Comparison of ENCODE assay signal across 14 mouse cellular contexts in genomic region chr6:122439249-122439648, GRCm38 (mm10). TPM values are rescaled to one million over a fixed set of nuclear protein-coding genes. Genes with fewer than 3 reads are reported as not detected.
"Had no signal": no experiment of that assay in that cellular context is flagged by ENCODE, and none has a peak within 500 bp of the region (broad histone marks: within the 10 kb centered on the region; RNA-seq: fewer than 3 reads in every experiment).

No protein-coding gene starts in this region.

- H3K4me3 ChIP-seq: limb, embryonic 13.5 days; midbrain, embryonic 10.5 days; myocyte; neural tube, embryonic 15.5 days had no signal

- H3K9me3 ChIP-seq: limb, embryonic 13.5 days; midbrain, embryonic 10.5 days; neural tube, embryonic 15.5 days had no signal

- DNase-seq: kidney, adult 8-10 months; kidney, postnatal 25 days; layer of hippocampus, adult 9-11 months; layer of hippocampus, postnatal 36 days; left cerebral cortex, postnatal 4 days; lung, adult 18-20 months; midbrain, embryonic 14.5 days; thymus, adult 18-20 months; thymus, postnatal 14 days had no signal

- H3K27ac ChIP-seq: limb, embryonic 13.5 days; midbrain, embryonic 10.5 days; neural tube, embryonic 15.5 days had no signal

- H3K36me3 ChIP-seq: limb, embryonic 13.5 days; midbrain, embryonic 10.5 days; neural tube, embryonic 15.5 days had no signal

- H3K27me3 ChIP-seq: limb, embryonic 13.5 days; neural tube, embryonic 15.5 days had no signal

- H3K9ac ChIP-seq: limb, embryonic 13.5 days; neural tube, embryonic 15.5 days had no signal

- H3K4me1 ChIP-seq: limb, embryonic 13.5 days; midbrain, embryonic 10.5 days; neural tube, embryonic 15.5 days had no signal

- H3K4me2 ChIP-seq: limb, embryonic 13.5 days; neural tube, embryonic 15.5 days had no signal

RNA-seq across cellular contexts. Expression of gene Rimklb, which starts 59.3 kb away (rescaled TPM):
- total RNA-seq: liver, adult 2 months had no signal
- polyA plus RNA-seq: liver, adult 2 months; myocyte had no signal
